Mouse (Mus musculus) cerebellum, postnatal 14 days (tissue): Measurements from ENCODE around the gene Uchl3.

ENCODE experiments used
- DNase-seq, 2 experiments: peaks; one replicate each; pipeline ENCODE4 v3.0.0; 2021; ENCODE audit warnings: mixed read lengths in 2 of 2

Uchl3 gene

GRCm38 (mm10) chr14:101668626-101669025 lies 14.9 kb downstream of the Uchl3 start:
- peak; percentile 75 to 87 for DNase-seq

- no peak for DNase-seq
These were observed 18.5 kb downstream of the Uchl3 start for GRCm38 (mm10) chr14:101672226-101672625.

DNA sequence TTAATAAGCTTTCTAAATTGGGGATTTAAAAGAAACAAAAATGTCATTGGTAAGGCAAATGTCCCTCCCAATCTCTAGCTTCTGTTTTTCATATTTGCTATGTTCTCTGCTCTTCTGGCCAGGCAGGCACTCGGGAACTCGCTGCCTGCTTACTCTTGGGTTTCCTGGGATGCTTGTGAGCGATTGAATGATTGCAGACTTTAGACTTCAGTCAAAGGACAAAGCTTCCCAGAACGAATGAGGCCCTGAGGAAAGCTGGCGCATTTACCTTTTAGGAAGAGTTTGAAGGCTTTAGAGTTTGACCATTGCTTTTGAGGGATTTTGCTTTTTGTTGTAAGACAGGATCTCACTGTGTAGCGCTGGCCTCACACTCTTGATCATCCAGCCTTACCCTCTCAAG lies 33.9 kb downstream of the Uchl3 start:
- DNase-seq = no peak

- DNase-seq = no peak
These were observed 34.6 kb downstream of the Uchl3 start for GRCm38 (mm10) chr14:101688406-101688805.

DNA sequence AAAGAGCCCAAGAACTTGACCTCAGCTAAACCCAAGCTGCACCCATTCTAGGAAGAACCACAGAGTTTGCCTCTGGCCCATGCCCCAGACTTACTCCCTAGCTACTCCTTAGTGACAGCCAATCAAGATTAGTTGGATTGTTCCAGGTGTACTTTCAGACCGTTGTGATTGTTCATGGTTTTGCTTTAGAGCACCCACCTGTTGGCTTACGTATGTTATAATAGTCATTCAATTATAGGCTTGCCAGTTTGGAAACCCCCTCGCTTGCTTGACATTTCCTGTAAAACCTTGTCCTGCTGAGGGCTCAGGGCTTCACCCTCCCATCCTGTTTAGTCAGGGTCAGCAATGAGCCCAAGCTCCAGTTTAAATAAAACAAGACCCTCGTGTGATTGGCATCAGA lies 50.7 kb downstream of the Uchl3 start:
- no peak for DNase-seq

- DNase-seq = no peak
These were observed 53.3 kb downstream of the Uchl3 start for GRCm38 (mm10) chr14:101707088-101707487.

DNA sequence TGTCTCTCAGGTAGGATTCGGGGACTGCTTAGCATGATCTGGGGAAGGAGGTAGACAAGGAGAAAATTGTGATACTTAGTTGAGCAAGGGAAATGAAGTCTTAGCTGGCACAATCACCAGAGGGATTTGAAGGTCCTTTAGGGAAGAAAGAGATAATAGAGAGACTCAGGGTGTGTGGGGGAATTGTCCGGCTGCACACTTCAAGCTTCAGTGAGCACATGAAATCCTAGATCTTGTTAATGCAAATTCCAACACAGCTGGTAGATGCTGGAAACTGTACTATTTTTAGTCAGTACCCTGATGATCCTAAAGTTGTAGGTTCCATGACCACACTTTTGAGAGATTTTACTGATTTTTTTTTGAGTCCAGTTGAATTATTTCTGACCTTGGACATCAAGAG lies 60.6 kb downstream of the Uchl3 start:
- no peak for DNase-seq

GRCm38 (mm10) chr14:101729237-101729971 lies 75.6 kb downstream of the Uchl3 start, which contains the start of the genes Gm9922 and Lmo7:
Gene Gm9922, minus strand, starts transcription at chr14:101729814.
Gene Lmo7, plus strand, starts transcription at chr14:101729957.
- peak; percentile 46 to 52 for DNase-seq

DNA sequence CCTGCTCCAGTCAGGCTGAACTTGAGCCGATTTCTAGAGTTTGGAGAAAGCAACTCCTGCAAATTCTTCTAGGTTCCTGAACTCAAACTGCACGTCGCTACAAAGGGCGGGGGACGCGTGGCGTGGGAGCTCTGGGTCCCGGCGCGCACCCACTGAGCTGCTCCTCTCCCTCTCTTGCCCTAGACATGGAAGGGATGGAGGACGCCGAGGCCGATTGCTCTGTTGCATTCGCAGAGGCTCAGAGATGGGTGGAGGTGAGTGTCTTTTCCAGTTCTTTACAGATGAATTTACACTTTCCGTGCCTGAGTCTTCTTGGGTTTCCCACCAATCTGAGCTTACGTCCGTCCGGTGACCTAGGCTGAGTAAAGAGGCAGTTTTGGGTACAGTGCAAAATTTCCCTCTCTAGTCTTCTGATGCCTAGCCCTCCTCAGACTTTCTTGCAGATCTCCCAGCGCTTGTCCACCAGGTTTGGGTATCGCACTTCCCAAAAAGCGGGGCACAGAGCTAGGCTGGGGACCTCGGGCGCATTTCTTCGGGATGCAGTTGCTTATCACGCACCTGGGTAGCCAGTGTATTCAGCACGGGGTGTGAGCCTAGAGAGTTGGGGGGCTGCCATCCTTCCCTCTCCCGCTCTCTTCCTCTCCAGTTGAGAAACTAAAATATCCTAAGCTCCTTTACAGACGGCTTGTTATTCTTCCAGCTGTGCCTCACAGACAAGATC lies 76.4 kb downstream of the Uchl3 start:
- peak in 1 of 2 experiments; percentile 5 for DNase-seq

DNA sequence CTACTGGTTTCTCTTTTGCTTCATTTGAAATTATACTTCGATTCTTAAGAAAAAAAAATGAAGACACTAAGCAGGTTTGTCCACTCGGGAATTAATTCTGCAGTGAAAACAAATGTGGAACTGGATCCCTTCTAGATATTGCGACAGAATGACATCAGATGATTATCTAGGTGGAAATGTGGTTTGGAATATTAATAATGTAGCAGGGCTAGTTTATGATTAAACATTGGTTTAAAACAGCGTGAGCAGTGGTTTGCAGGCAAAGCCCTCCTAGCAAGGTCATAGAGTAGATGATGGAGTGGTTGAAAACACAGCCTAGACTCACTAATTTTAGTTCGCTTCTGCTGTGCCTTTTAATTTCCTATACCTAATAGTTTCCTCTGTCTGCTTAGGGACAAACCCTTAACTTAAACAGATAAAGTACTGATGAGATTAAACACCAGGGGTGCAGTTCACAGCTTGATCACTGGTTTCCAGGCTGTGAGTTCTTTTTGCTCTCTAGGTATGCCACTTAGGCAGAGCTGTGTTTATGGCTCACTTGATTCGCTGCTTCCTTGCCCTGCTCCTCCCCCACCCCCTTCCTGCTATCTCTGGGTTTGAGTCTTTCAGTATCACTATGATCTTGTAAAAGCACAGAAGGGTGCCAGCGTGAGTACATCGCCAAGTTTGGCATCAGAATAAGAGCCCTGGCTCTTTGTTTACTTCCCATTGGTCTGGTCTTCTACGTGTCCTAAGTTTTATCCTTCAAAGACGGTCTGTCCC lies 80.0 kb downstream of the Uchl3 start:
- DNase-seq = no peak

DNA sequence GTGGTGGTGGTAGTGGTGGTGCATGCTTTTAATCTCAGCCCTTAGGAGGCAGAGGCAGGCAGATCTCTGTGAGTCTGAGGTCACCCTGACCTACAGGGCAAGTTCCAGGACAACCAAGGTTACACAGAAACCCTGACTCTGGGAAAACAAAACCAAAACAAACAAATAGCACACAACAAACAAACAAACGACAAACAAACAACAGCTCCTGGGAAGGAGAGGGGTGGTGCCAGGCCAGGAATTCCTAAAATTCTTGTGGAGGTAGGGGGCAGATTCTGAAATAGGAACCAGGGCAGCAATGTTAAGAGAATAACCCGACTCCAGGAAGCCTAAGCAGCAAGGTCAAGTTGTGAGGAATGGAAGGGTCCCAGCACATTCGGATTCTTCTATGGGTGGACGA lies 83.7 kb downstream of the Uchl3 start:
- no peak for DNase-seq
